In genomic region chr4:78924086-78924485, GRCm38 (mm10) we compare ENCODE assay signal across 27 mouse cellular contexts.
DNase-seq lines count a peak whose midpoint lies in the region; ATAC-seq and TF ChIP-seq lines count a peak whose summit lies in the region.
"Had no signal": no experiment of that assay in that cellular context is flagged by ENCODE, and none has a peak within 500 bp of the region (broad histone marks: within the 10 kb centered on the region; RNA-seq: fewer than 3 reads in every experiment).

No protein-coding gene starts in this region.

- intact Hi-C loops in left cerebral cortex, postnatal 14 days (cut with DNase I), result no loop called here

- ATAC-seq in forebrain, postnatal 0 days, result no peak
- no peak for ATAC-seq in forebrain, embryonic 12.5 days (ENCODE audit: low FRiP score)
- no peak for ATAC-seq in midbrain, postnatal 0 days (ENCODE audit: low FRiP score)
- no peak for ATAC-seq in midbrain, embryonic 14.5 days (ENCODE audit: low FRiP score, low TSS enrichment)
- ATAC-seq: activated CD4-positive, CD25-positive, alpha-beta regulatory T cell, adult 4 months; forebrain, embryonic 13.5 days; forebrain, embryonic 16.5 days; hindbrain, embryonic 16.5 days had no signal

- no peaks in the 10 kb centered on the region for H3K4me1 ChIP-seq in forebrain, postnatal 0 days (ENCODE audit: insufficient read depth)
- H3K4me1 ChIP-seq in forebrain, embryonic 12.5 days, result no peaks in the 10 kb centered on the region
- no peaks in the 10 kb centered on the region for H3K4me1 ChIP-seq in midbrain, postnatal 0 days (ENCODE audit: insufficient read depth, low read length)
- 0 out of 2 replicates have a peak, but pooled peaks cover 3% of the 10 kb centered on the region for H3K4me1 ChIP-seq in midbrain, embryonic 14.5 days (ENCODE audit: control insufficient read depth, insufficient read depth, low read length)
- H3K4me1 ChIP-seq: embryonic facial prominence, embryonic 10.5 days; embryonic facial prominence, embryonic 13.5 days; forebrain, embryonic 13.5 days; hindbrain, embryonic 13.5 days had no signal

- peak; percentile 30 for DNase-seq in forebrain, postnatal 0 days
- peak; percentile 5 for DNase-seq in midbrain, postnatal 0 days (ENCODE audit: low spot score)
- DNase-seq in midbrain, embryonic 14.5 days, result no peak
- peak; percentile 36 for DNase-seq in layer of hippocampus, adult 9-10 months (ENCODE audit: low spot score)
- peak; percentile 9 for DNase-seq in telencephalon, adult 2 months (ENCODE audit: low read depth, low spot score)
- DNase-seq in right cerebral cortex, postnatal 36 days (ENCODE audit: low spot score in 2 of 2), result no peak
- DNase-seq in left cerebral cortex, postnatal 14 days (ENCODE audit: low spot score in 2 of 2), result no peak
- DNase-seq: adrenal gland, adult 8-10 months; adrenal gland, postnatal 25 days; cerebellum, adult 11 months; cerebellum, adult 2 months; cerebellum, adult 9-11 months; cerebellum, postnatal 36 days; embryo, embryonic 11 days; gastrocnemius, adult 2 months; gastrocnemius, postnatal 14 days; heart, adult 11 months had no signal

- no peak overlapping the region for H3K4me3 ChIP-seq in forebrain, postnatal 0 days (ENCODE audit: low read depth, low read length)
- H3K4me3 ChIP-seq in forebrain, embryonic 12.5 days (replicated peaks), result no peak overlapping the region
- H3K4me3 ChIP-seq in midbrain, postnatal 0 days (ENCODE audit: low read depth, low read length), result no peak overlapping the region
- no peak overlapping the region for H3K4me3 ChIP-seq in midbrain, embryonic 14.5 days (replicated peaks; ENCODE audit: low read depth, low read length)
- H3K4me3 ChIP-seq: embryonic facial prominence, embryonic 10.5 days; embryonic facial prominence, embryonic 13.5 days; erythroblast, embryonic 14.5 days; forebrain, embryonic 13.5 days; gastrocnemius, adult 2 months; hindbrain, embryonic 13.5 days had no signal

- TF ChIP-seq CTCF in forebrain, postnatal 0 days (IDR thresholded peaks at IDR 0.05; ENCODE audit: low read depth), result no peak
- no peak for TF ChIP-seq CTCF in midbrain, postnatal 0 days (IDR thresholded peaks at IDR 0.05)

- no peaks in the 10 kb centered on the region for H3K36me3 ChIP-seq in forebrain, postnatal 0 days (ENCODE audit: insufficient read depth)
- H3K36me3 ChIP-seq in forebrain, embryonic 12.5 days (replicated peaks), result no peaks in the 10 kb centered on the region
- no peaks in the 10 kb centered on the region for H3K36me3 ChIP-seq in midbrain, postnatal 0 days (ENCODE audit: insufficient read depth, low read length)
- H3K36me3 ChIP-seq in midbrain, embryonic 14.5 days (ENCODE audit: control insufficient read depth, insufficient read depth, low read length), result no peaks in the 10 kb centered on the region
- H3K36me3 ChIP-seq: embryonic facial prominence, embryonic 10.5 days; embryonic facial prominence, embryonic 13.5 days; hindbrain, embryonic 13.5 days had no signal

- H3K27ac ChIP-seq in forebrain, postnatal 0 days (ENCODE audit: low read depth, low read length), result no peak overlapping the region
- no peak overlapping the region for H3K27ac ChIP-seq in forebrain, embryonic 12.5 days
- no peak overlapping the region for H3K27ac ChIP-seq in midbrain, postnatal 0 days (ENCODE audit: low read depth, low read length)
- H3K27ac ChIP-seq in midbrain, embryonic 14.5 days (replicated peaks; ENCODE audit: low read depth, low read length), result no peak overlapping the region
- H3K27ac ChIP-seq: embryonic facial prominence, embryonic 10.5 days; embryonic facial prominence, embryonic 13.5 days; forebrain, embryonic 13.5 days; gastrocnemius, adult 2 months; hindbrain, embryonic 13.5 days had no signal

- H3K4me2 ChIP-seq in forebrain, postnatal 0 days (ENCODE audit: low read depth), result no peak overlapping the region
- H3K4me2 ChIP-seq in forebrain, embryonic 12.5 days, result no peak overlapping the region
- H3K4me2 ChIP-seq in midbrain, postnatal 0 days (ENCODE audit: low read depth, low read length, poor library complexity, severe bottlenecking), result no peak overlapping the region
- H3K4me2 ChIP-seq in midbrain, embryonic 14.5 days (ENCODE audit: low read length), result no peak overlapping the region
- H3K4me2 ChIP-seq: embryonic facial prominence, embryonic 13.5 days; forebrain, embryonic 13.5 days; heart, embryonic 11.5 days; hindbrain, embryonic 13.5 days had no signal

- H3K9me3 ChIP-seq in forebrain, postnatal 0 days (ENCODE audit: low read length), result no peaks in the 10 kb centered on the region
- H3K9me3 ChIP-seq in forebrain, embryonic 12.5 days, result no peaks in the 10 kb centered on the region
- H3K9me3 ChIP-seq in midbrain, postnatal 0 days (ENCODE audit: low read length), result no peaks in the 10 kb centered on the region
- H3K9me3 ChIP-seq in midbrain, embryonic 14.5 days (ENCODE audit: control insufficient read depth, low read length), result no peaks in the 10 kb centered on the region
- H3K9me3 ChIP-seq: embryonic facial prominence, embryonic 10.5 days; embryonic facial prominence, embryonic 13.5 days; forebrain, embryonic 13.5 days; hindbrain, embryonic 13.5 days had no signal

- no peak overlapping the region for H3K9ac ChIP-seq in forebrain, postnatal 0 days
- H3K9ac ChIP-seq in forebrain, embryonic 12.5 days, result no peak overlapping the region
- no peak overlapping the region for H3K9ac ChIP-seq in midbrain, postnatal 0 days (replicated peaks; ENCODE audit: low read length, poor library complexity, severe bottlenecking)
- no peak overlapping the region for H3K9ac ChIP-seq in midbrain, embryonic 14.5 days (replicated peaks; ENCODE audit: low read length)
- H3K9ac ChIP-seq: embryonic facial prominence, embryonic 13.5 days; forebrain, embryonic 13.5 days; hindbrain, embryonic 13.5 days had no signal

- H3K27me3 ChIP-seq in forebrain, postnatal 0 days (ENCODE audit: insufficient read depth, low read length), result no peaks in the 10 kb centered on the region
- H3K27me3 ChIP-seq in forebrain, embryonic 12.5 days, result no peaks in the 10 kb centered on the region
- H3K27me3 ChIP-seq in midbrain, postnatal 0 days (ENCODE audit: insufficient read depth, low read length), result no peaks in the 10 kb centered on the region
- no peaks in the 10 kb centered on the region for H3K27me3 ChIP-seq in midbrain, embryonic 14.5 days (ENCODE audit: control insufficient read depth, insufficient read depth, low read length)
- H3K27me3 ChIP-seq: embryonic facial prominence, embryonic 13.5 days; forebrain, embryonic 13.5 days; hindbrain, embryonic 13.5 days had no signal

Comparison
In these comparisons a context has a peak if more than half of its experiments do, and no peak if none do; other contexts are left out.
1. DNase-seq: peak in forebrain, postnatal 0 days (single experiment), midbrain, postnatal 0 days (single experiment), layer of hippocampus, adult 9-10 months (single experiment) and telencephalon, adult 2 months (single experiment); none in midbrain, embryonic 14.5 days (single experiment), right cerebral cortex, postnatal 36 days (0 of 2) and left cerebral cortex, postnatal 14 days (0 of 2).